Mouse (Mus musculus): Measurements from ENCODE around the gene Sv2c. TPM values are rescaled to one million over a fixed set of nuclear protein-coding genes. Genes with fewer than 3 reads are reported as not detected.

The Sv2c gene
- polyA plus RNA-seq, 1 experiment from 2014 or later, result 1.6 TPM

DNA sequence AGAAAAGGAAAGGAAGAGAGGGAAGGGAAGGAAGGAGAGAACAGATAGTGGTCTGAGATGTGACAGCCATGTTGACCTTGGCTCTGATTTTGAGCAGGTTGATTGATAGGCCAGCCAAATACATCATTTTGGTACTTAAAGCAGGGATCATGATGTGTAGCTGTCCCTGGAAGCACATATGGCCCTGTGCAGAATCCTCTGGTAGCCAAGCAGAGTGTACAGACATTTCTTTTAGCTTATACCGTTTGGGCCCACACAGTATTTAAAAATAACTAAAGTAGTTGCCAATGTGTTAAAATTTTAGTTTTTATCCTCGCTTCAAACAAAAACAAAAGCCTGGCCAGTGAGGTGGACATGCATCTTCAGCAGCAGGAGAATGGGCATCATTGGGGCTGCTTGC, 223.1 kb downstream of the Sv2c start:
- no peak for DNase-seq (ENCODE audit: low spot score)
- Histone ChIP-seq H3K36me3 (ENCODE audit: control insufficient read depth, insufficient read depth, low read length) (no peaks in the 10 kb centered on the region), H3K4me2 (replicated peaks; ENCODE audit: low read depth) (no peak overlapping the region), H3K27me3 (ENCODE audit: control insufficient read depth, insufficient read depth, low read length) (no peaks in the 10 kb centered on the region), H3K9ac (ENCODE audit: low read length) (no peak overlapping the region), H3K4me1 (replicated peaks; ENCODE audit: control insufficient read depth, insufficient read depth) (no peaks in the 10 kb centered on the region), H3K9me3 (ENCODE audit: control insufficient read depth, low read length) (no peaks in the 10 kb centered on the region), H3K27ac (replicated peaks) (no peak overlapping the region), H3K4me3 (ENCODE audit: low read depth, low read length) (no peak overlapping the region)
- no peak for ATAC-seq (ENCODE audit: low FRiP score, low TSS enrichment)
- TF ChIP-seq EP300 (optimal IDR thresholded peaks at IDR 0.05) (no peak), CTCF (IDR thresholded peaks at IDR 0.05; ENCODE audit: low read depth) (no peak)
- 72% methylated on average over 2 of the region's 2 CpGs for WGBS

Other genes with a start within 250 kb of the Sv2c start
- 15.3 and 16.5 TPM in 2 replicates for gene Iqgap2, start 240.7 kb downstream of the Sv2c start, polyA plus RNA-seq (2015; fragmentation: Nextera tagmentation; extraction: Ambion mirVana)
- gene Gm20075, start 51.2 kb downstream of the Sv2c start, polyA plus RNA-seq (2015; fragmentation: Nextera tagmentation; extraction: Ambion mirVana), result 13.7 and 14.1 TPM in 2 replicates
- gene Gm17190, start 50.5 kb downstream of the Sv2c start, polyA plus RNA-seq (2015; fragmentation: Nextera tagmentation; extraction: Ambion mirVana), result not detected in 2 replicates

Data from stomach, postnatal 0 days (tissue).